Mouse (Mus musculus) gonadal fat pad, adult 2 months (tissue): ENCODE results near the gene Zfp759. TPM values are rescaled to one million over a fixed set of nuclear protein-coding genes. Genes with fewer than 3 reads are reported as not detected.

Source experiments
- polyA plus RNA-seq: library from polyadenylated mRNA; depleted of rRNA; stranded (reverse); fragments of >200 nt; gene quantifications from 2 replicates; pipeline ENCODE4 v1.2.3, GENCODE M21; 2012; rRNA removed

The Zfp759 gene
- polyA plus RNA-seq, 1 experiment: 0.76 TPM

Other genes with a start within 250 kb of the Zfp759 start
- gene Gm10767, start 216.7 kb upstream of the Zfp759 start, polyA plus RNA-seq: 0.28 and 0.42 TPM in 2 replicates
- gene Zfp712, start 60.5 kb upstream of the Zfp759 start, polyA plus RNA-seq: 0.19 and 0.27 TPM in 2 replicates
- gene Zfp708, start 23.7 kb upstream of the Zfp759 start, polyA plus RNA-seq: 0.06 and 0.12 TPM in 2 replicates
- gene Gm28557, start 13.1 kb upstream of the Zfp759 start, polyA plus RNA-seq: 2.9 and 3.9 TPM in 2 replicates
- 0.25 and 0.26 TPM in 2 replicates for gene Rslcan18, start 5.4 kb upstream of the Zfp759 start, polyA plus RNA-seq
- gene Rsl1, start 51.5 kb downstream of the Zfp759 start, polyA plus RNA-seq: 1.6 and 1.8 TPM in 2 replicates
- gene Zfp455, start 72.8 kb downstream of the Zfp759 start, polyA plus RNA-seq: 0.26 and 0.33 TPM in 2 replicates
- gene Zfp458, start 156.8 kb downstream of the Zfp759 start, polyA plus RNA-seq: 1.1 and 1.2 TPM in 2 replicates
- 2.0 and 2.3 TPM in 2 replicates for gene Zfp457, start 184.8 kb downstream of the Zfp759 start, polyA plus RNA-seq
- gene Zfp595, start 210.9 kb downstream of the Zfp759 start, polyA plus RNA-seq: 0.91 and 1.1 TPM in 2 replicates
- gene Gm28044, start 238.9 kb downstream of the Zfp759 start, polyA plus RNA-seq: 0.39 and 0.44 TPM in 2 replicates
- gene Zfp953, start 238.9 kb downstream of the Zfp759 start, polyA plus RNA-seq: 0.43 and 0.51 TPM in 2 replicates